Mouse (Mus musculus) neural tube, embryonic 10.5 days (tissue): ENCODE data around the gene Tspan14.

Source experiments
- DNase-seq: peaks from one replicate; pipeline ENCODE4 v3.0.0-alpha.2; 2017; ENCODE audit warnings: low spot score; ENCODE audit errors: extremely low spot score

The Tspan14 gene

DNA sequence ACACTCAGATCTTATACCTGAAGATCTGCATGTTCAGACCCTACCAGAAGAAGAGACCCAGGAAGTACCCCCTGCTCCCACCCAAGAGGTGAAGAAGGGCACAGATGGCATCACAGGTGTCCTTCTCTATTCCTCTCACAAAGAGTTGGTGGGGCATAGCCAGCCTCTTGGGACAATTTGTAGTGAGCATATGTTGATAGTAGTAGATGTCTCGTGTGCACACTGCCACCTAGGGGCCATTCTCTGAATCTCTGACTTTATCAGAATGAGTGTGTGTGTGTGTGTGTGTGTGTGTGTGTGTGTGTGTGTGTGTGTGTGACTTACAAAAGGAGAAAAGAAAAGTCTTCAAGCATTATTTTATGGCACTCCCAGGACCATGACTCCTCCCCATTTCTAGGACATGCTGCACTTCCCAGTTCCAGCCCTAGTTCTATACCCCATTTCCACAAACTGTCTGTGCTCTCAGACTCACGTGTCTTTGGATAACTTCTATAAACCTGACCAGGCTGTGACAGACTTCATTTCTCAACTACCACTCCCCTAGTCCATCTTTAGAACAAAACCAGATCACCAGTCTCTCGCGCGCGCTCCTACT lies 8.6 kb upstream of the Tspan14 start:
- DNase-seq = peak; percentile 67

DNA sequence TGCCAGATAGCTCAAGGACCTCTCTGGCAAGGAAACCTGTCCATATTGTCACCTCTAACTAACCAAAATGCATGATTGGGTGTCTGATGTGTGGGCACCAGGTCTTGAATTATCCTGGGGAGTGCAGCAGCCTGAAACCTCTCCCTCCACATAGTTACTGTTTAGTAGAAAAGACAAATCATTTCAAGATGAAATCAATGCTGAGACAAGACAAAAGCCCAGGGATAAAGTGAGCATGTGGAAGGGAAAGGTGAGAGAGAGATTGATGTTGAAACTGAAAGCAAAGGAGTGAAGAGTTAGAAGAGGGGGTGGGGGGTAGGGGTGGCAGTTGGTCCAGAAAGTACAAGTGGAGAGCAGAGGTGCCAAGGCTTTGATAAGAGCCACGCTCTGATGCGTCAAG lies 1.4 kb upstream of the Tspan14 start:
- no peak for DNase-seq

DNA sequence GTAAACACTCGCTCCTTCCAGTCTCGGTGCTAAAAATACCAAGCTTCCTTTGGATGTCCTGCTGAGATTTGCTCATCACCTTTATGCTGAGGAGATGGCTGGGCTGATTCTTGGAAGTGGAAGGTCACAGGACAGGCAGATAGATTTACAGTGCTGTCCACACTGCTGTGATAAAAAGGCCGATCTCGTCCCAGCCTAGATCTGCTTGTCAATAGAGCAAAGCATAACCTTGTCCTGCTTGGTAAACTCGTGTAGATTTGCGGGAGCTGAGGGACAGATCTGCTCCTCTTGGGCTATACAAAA lies 942 bp upstream of the Tspan14 start:
- DNase-seq = no peak

- DNase-seq = peak; percentile 98
Measured at GRCm38 (mm10) chr14:40966862-40967597, 423 bp upstream of the Tspan14 start.

DNA sequence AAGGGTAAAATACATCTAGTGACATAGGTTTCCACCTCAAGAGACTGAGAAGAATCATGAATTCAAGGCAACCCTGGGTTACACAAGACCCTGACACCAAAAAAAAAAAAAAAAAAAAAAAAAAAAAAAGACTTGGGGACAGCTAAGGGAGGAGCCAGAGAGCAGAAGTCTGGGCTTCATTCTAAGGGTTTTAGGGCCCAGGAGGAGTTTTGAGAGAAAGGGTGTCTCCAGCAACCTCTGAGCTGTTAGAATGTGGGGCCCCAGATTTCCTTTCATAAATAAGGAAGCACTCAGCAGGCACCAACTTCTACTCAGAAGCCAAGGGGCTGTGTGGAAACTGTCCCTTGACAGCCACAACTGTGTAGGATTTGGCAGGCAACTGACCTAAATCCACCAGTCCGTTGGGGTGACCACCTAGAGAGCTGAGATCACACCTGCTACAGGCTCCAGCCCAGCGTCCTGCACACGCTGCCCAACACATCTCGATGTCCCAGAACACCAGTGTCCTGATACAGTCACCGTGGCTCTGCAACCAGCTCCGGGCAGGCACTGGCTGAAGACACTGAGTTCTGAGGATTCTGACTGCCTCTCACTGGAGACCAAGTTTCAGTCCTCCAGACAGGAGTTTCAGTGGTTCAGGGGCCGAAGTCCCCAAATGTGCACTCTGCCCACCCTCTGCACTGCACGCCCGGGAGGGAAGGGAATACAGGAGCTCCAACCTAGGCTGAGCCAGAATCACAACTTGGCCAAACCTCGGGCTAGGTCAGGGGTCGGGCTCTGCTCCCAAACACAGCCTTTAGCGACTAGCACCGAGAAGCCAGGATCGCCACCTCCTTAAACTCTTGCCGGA lies 875 bp downstream of the Tspan14 start:
- DNase-seq = peak; percentile 64

DNA sequence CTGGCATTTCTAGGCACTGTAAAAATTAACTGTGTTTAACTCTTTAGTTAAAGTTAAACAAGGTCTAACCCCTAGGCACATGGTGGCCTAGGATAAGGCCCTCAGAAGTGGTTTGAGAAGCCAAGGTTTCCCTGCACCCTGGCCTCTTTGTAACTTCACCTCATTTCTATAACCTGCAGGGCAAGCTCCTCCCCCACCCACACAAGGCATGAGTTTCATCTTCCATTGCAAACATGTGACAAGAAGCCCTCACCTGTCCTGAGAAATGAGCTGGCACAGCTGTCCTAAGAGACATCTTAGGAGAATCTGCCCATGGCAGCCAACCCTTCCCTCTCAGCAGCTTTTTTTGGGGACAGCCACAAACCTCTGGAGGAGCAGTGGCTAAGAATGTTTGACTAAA lies 1.7 kb downstream of the Tspan14 start:
- no peak for DNase-seq

DNA sequence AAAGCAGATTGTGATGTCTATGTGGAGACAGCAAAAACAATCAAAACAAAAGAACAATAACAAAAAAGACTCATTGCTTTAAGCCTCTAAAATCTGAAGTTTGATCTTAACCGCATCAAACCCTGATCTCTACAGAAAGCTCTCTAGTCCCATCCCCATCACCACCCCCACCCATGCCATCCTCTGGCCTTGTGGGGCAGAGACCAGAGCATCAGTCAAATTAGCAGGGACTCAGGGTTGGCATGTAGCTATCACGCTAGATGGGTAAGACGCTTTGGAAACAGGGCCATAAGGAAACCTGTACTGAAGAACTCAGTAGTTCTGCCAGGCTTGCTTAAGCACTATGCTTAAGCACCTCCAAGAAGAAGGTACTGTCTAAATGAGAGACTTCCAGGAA lies 2.4 kb downstream of the Tspan14 start:
- no peak for DNase-seq

GRCm38 (mm10) chr14:40963501-40964213 lies 3.0 kb downstream of the Tspan14 start:
- DNase-seq = no peak

GRCm38 (mm10) chr14:40962365-40963290 lies 4.0 kb downstream of the Tspan14 start:
- DNase-seq = no peak

DNA sequence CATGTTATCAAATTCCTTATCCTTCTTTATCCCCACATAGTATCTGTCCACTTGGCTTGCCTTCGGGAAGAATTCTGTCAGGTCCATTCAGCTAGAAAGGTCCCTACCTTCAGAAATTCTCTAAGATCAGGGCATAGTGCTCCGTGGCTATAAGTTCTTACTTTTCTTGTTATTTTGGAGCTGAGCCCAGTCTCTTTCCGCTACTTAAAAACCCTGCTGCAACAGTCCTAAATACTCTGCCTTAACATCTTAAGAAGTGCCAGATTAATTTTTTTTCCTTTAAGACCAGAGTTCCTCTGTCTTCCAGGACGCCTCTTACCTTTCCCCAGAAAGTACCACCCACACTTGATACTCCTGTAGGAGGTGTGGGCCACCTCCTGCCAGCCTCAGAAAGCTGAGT lies 6.4 kb downstream of the Tspan14 start:
- DNase-seq = no peak

GRCm38 (mm10) chr14:40959586-40959985 lies 7.0 kb downstream of the Tspan14 start:
- DNase-seq = no peak

DNA sequence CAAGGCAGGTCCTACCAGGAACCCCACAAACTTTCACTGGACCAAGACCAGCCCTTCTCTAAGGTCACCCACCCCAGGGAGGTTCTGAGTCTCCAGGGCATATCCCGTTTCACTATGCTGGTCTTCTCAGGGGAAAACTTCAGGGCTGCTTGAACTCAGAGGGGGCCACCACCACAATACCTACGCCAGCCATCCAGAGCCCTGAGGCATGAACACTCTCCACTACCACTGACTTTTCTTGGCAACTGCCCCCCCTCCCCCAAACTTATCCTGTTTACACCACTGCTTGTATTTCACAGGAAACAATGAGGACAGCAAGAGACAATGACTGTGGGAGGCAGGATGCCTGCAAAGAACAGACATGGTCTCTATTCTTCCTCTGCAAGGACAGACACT lies 7.6 kb downstream of the Tspan14 start:
- DNase-seq = no peak

DNA sequence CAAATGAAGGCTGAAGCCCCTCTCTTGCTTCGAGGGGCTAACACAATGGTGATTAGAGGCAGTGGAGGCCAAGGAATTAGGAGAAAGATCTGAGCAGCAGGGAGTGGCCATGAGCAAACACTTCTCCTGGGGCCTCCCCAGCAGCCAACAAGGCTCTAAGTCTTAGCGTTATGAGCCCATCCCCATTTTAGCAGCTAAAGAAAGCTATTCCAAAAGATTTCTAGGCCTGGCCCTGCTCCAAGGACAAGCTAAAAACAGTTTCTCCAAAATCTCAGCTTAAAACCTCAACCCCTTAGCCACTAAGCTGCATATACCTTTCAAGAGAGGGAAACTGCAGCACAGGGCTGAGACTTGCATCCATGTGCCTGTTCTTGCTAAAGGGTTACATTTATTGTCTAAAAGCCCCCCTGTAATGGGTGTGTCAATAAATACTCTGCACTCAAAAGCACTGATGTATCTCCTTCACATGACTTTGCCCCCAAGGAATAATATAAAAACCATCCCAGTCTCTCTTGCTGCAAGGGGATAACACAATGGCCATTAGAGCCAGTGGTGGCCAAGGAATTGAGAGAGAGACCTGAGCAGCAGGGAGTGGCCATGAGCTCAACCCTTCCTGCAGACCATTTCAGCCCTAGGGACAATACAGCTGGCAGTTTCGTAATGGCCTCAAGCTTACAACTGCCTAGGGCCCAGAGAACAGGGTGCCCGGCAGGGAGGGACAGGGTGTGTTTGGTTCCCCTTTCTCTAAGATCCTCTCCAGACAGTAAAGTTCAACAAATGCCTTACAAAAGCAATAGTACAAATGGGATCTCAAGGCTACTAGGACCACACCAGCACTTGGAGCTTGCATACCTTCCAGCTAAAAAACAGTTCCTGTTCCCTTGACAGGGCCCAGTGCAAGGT lies 8.3 kb downstream of the Tspan14 start:
- no peak for DNase-seq

DNA sequence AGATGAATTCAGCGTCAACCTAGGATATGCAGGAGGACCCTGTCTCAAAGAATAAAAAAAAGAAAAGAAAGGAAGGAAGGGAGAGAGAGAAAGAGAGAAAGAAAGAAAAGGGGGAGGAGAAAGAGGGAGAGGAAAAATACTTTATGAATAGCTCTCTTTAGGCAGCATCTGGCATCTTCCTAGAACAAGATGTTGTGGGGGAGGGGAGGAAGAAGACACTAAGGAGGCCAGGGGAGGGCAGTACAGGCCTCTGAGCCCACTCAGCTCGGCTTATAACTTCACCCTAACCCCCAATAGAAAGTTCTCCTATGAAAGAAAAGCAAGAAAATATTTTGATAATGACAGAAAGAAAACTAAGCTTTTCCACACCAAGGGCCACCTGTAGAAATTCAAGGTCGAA lies 9.0 kb downstream of the Tspan14 start:
- no peak for DNase-seq

DNA sequence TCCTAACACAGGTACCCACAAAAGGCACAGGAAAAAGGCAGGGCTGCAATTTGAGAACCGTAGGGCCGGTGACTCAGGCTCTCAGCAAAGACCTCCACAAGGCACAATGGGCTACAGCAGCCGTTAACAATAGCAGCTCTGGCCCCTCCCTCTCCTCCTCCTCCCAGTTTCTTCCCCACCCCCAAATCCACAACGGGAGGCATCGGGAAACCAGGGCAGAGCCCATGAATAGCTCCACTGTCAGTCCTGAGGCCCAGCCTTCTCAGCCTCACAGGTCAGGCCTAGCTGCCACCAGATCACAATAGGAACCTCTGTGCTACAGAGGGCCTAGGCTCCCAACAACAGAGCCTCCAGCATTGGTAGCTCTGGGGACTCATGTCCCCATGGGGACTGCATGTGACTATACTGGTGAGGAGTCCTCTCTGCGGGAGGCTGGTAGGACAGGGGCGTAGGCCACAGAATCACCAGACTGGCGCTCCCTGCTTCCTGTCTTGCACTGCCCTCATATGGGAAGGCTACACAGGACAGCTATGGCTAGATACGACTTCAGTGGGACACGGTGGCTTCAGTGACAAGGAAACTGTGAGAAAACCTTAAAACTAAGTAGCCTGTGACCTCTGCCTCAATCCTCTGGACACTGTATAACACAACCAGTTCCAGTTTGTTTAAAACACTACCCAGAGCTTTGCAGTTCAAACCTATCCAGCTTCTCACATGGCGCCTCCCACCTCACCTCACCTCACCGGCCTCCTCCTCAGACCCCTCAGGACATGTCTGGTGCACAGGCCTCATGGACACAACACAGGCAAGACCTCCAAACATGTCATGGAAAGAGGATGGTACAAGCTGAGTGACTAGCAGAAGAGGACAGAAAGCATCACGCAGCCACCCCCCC lies 10.1 kb downstream of the Tspan14 start:
- peak; percentile 75 for DNase-seq

DNA sequence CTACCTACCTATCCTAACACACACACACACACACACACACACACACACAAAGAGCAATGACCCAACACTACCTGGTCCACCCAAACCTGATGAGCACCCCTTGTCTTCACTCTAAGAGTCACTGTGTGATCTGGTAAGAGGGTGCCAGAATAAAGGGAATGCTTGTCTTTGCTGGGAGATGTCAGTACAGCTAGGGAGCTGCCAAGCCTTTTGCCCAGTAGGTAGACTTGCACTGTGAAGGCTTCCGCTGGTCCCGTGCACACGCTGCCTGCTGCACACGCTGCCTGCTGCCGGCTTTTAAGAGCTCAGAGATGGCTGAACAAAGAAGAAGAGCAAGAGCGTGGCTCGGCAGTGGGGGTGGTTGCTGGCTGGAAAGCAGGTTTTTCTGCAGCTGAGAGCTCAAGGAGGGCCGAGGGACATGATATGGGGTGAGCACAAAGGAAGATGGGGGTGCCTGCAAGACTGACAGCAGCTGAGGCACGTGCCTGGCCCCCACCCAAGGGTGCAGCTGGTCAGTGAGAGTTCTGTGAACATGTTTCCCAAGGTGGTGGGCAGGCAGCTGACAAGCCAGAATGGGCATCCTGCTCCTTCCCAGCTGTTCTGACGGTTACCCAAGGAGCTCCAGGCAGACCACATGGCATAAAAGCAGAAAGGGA lies 10.9 kb downstream of the Tspan14 start:
- no peak for DNase-seq

- DNase-seq = no peak
Measured at GRCm38 (mm10) chr14:40955146-40955545, 11.5 kb downstream of the Tspan14 start.

- no peak for DNase-seq
Measured at GRCm38 (mm10) chr14:40953381-40953780, 13.2 kb downstream of the Tspan14 start.
